Mouse (Mus musculus) urinary bladder, postnatal 4 days (tissue): ENCODE measurements at regions not wholly inside any gene's neighbourhood (a gene's known extent, or its start where the extent isn't known, plus 50 kb on each side); places are given as distances from the start of the nearest gene placed in this dataset.

ENCODE experiments used
- DNase-seq, 2 experiments: peaks; one replicate each; pipeline ENCODE4 v3.0.0; 2021 to 2022; ENCODE audit warnings: low spot score in 2 of 2

DNA sequence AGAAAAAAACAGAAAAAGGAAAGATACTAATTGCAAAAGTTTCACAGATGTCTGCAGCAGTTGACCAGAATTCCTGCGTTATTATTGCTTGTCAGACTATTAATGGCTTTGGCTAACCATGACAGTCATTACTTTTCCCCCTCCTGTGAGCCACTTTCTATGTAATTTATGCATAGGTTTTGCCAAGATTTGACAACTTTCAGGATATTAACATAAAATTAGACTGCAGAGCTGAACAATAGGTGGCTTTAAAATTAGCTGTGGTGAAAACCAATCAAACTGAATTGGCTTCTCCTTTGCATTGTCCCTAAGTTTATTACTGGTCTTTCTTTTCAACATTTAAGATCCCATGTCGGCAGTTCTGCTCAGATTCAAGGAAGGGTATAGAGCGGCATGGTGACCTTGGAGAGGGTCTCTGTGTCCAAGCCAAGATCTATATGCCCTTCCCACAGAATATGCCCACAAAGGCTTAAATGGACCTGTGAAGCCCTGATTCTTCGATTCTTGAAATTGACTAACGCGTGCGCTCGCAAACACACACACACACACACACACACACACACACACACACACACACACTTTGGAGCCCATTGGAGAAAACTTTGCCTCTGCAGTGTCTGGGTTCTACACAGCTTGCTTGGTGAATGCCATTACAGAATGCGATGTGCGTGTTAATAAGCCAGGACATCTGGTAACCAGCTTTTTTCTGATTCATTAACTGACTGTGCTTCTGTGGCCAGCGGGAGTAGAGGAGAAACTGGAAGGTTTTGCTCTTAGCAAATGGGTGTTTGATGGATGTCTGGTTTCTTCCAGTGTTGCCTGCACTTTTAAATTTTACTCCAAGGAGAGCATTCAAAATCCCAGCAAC, 69.8 kb upstream of the Itga4 start:
- no peak for DNase-seq

DNA sequence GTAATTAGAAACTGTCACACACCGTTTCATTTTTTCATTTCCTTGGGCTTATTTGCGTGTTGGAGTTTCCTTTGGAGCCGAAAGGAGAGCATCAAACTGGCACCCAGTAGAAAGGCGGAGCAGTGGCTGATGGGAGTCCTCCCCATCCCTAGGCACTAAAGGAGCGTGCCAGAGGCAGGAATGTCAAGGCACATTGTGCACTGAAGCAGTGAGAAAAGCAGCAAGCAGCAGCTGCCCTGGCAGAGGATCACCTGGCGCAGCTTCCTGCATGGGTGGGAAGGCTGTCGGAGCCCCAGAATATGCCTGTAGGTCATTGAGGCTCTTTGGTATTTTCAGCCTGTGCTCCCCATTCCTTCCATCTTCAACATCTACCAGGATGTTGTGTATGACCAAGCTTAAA, 68.3 kb upstream of the Itga4 start:
- no peak for DNase-seq

DNA sequence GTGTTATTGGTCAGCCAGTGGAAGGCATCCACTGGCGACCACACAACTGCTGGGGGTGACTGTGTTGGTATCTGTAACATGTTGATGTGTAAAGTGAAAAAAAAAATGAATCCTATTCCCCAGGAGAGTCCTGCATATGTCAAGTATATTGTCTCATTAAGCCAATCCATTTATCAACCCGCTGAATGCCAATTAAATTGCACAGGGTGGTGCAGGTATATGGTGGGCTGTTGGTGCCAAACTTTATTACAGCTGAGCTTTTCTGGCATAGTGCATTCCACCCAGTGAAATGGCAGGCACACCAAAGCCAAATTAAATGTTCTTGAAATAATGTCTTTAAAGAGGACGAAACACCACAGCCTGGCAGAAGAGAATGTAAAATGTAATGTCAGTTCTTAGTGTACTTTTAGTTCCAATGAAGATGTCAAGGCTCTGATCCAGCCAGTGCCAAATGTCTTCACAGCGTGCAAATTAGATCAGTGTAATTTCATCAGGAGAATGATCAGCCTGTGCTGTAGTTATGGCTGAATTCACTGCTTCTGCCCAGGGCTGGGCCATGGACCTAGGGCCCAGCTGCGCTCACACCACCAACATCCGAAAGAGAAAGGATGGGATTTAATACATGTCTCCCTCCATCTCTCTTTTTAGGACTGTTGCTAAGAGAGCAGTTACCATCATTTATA, 66.6 kb upstream of the Itga4 start:
- DNase-seq = no peak

DNA sequence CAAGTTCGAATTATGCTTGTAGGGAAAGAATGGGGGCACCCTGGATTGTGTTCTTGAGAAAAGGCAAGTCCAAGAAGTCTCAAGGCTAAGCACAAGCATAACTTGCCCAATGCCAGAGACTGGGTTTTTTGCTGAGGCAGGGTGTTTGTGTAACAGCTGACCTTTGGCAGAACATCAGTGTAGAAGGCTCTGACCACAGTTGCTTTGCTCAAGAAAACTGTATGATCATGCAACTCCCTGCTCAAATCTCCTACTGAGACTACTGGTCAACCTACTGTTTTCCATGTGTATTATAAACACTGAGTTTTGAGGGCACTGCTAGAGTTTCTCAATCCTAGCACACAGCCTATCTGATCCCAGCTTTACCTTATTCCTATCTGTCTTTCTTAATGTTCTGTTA, 61.4 kb upstream of the Itga4 start:
- no peak for DNase-seq

DNA sequence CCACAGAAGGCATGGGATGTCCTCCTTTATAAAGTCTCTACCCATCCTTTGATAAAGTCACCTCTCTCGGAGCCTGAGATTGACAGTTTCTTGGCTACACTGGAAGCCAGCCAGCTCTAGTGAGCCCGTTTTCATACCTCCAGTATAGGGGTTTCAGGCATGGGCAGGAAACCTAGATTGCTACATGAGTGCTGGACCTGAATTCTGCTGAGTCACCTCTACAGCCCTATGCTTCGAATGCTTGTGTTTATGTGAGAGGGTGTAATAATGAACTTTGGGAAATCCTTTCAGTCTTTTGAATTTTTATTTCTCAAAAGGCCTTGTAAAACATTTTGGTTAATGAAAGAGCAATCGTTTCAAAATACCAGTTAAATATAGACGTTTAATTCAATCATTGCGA, 53.5 kb upstream of the Itga4 start:
- no peak for DNase-seq
